In genomic region chr11:21992761-21993596, GRCm38 (mm10) we compare ENCODE assay signal across 9 mouse cellular contexts. TPM values are rescaled to one million over a fixed set of nuclear protein-coding genes. Genes with fewer than 3 reads are reported as not detected.
DNase-seq lines count a peak whose midpoint lies in the region; ATAC-seq lines count a peak whose summit lies in the region.
"Had no signal": no experiment of that assay in that cellular context is flagged by ENCODE, and none has a peak within 500 bp of the region (broad histone marks: within the 10 kb centered on the region; RNA-seq: fewer than 3 reads in every experiment).

No protein-coding gene starts in this region.

- peaks cover 12% of the 10 kb centered on the region for H3K4me1 ChIP-seq in liver, embryonic 15.5 days (replicated peaks)

- H3K4me3 ChIP-seq in liver, embryonic 15.5 days (replicated peaks) = no peak overlapping the region

- no peak for ATAC-seq in liver, embryonic 15.5 days (ENCODE audit: insufficient read depth)
- no peak for ATAC-seq in granulocyte monocyte progenitor cell, adult 5-6 weeks (replicated peaks; ENCODE audit: poor library complexity, severe bottlenecking)

- H3K27ac ChIP-seq in liver, embryonic 15.5 days (replicated peaks) = no peak overlapping the region
- H3K27ac ChIP-seq: liver, embryonic 14.5 days had no signal

- no peak overlapping the region for H3K9ac ChIP-seq in liver, embryonic 15.5 days
- H3K9ac ChIP-seq: liver, embryonic 14.5 days had no signal

- 0 out of 2 replicates have a peak overlapping the region, but pooled peaks have one; percentile 10 for H3K4me2 ChIP-seq in liver, embryonic 15.5 days

- peaks cover 92% of the 10 kb centered on the region for H3K27me3 ChIP-seq in liver, embryonic 15.5 days

- WGBS in liver, embryonic 15.5 days (ENCODE audit: insufficient replicate concordance) = 2% methylated on average over 96 of the region's 96 CpGs

- peak; percentile 13 for DNase-seq in adrenal gland, postnatal 10 days
- DNase-seq in adrenal gland, adult 8-10 months = no peak
- peak; percentile 17 for DNase-seq in ovary, postnatal 36 days (ENCODE audit: low spot score)
- DNase-seq in ovary, adult 18-20 months (ENCODE audit: low spot score) = no peak
- DNase-seq in heart, postnatal 4 days = peak; percentile 15
- peak; percentile 51 for DNase-seq in testis, postnatal 10 days (ENCODE audit: low spot score)

- no peaks in the 10 kb centered on the region for H3K36me3 ChIP-seq in liver, embryonic 15.5 days (replicated peaks)

- no peaks in the 10 kb centered on the region for H3K9me3 ChIP-seq in liver, embryonic 15.5 days (replicated peaks)

RNA-seq across cellular contexts. Expression of gene Otx1, which starts 9.7 kb away (rescaled TPM):
- under 1 TPM in 1 of 2 experiments, not detected in 1; 0.09 TPM for total RNA-seq in adrenal gland, postnatal 10 days (2021)
- total RNA-seq in adrenal gland, adult 8-10 months (2022) = not detected
- under 1 TPM in 1 of 2 experiments, not detected in 1; 0.09 TPM for total RNA-seq in heart, postnatal 4 days (2021)
- not detected in 2 replicates for polyA plus RNA-seq in liver, embryonic 15.5 days (2015; fragmentation: Nextera tagmentation; extraction: Ambion mirVana)
- total RNA-seq in granulocyte monocyte progenitor cell, adult 5-6 weeks (2014; fragmentation: Nextera tagmentation) = not detected in 2 replicates
- not detected in 2 replicates for total RNA-seq in granulocyte monocyte progenitor cell, adult 5-6 weeks (2017)
- polyA plus RNA-seq: liver, embryonic 14.5 days had no signal

Comparison
In these comparisons a context has a peak if more than half of its experiments do, and no peak if none do; other contexts are left out.
1. DNase-seq: peak in adrenal gland, postnatal 10 days (single experiment), ovary, postnatal 36 days (single experiment), heart, postnatal 4 days (single experiment) and testis, postnatal 10 days (single experiment); none in adrenal gland, adult 8-10 months (single experiment) and ovary, adult 18-20 months (single experiment).